Mouse (Mus musculus) midbrain, embryonic 12.5 days (tissue): ENCODE results near the gene Gyg. TPM values are rescaled to one million over a fixed set of nuclear protein-coding genes. Genes with fewer than 3 reads are reported as not detected.
"Not testable (repeated sequence)": the region's sequence is repeated elsewhere in the genome, so short reads cannot be mapped to it uniquely, and the experiment has no call there.

Experiments used
- ATAC-seq: fragments of 200-750 bp; cut with Nextera tagmentation; 2 replicates; pipeline ENCODE4 v1.8.0; 2017; ENCODE audit warnings: low read depth, moderate TSS enrichment, moderate library complexity; ENCODE audit not compliant: low FRiP score
- H3K27ac ChIP-seq: fragments of 300-500 bp; sonication (generic); replicated peaks from 2 replicates; pipeline ENCODE4 v1.5.1; 2016; ENCODE audit warnings: mild to moderate bottlenecking
- H3K27me3 ChIP-seq: fragments of 300-500 bp; sonication (generic); 2 replicates; pipeline ENCODE4 v1.6.1; 2016; ENCODE audit warnings: mild to moderate bottlenecking
- H3K36me3 ChIP-seq: fragments of 300-500 bp; sonication (generic); 2 replicates; pipeline ENCODE4 v1.6.1; 2016
- H3K4me1 ChIP-seq: fragments of 300-500 bp; sonication (generic); 2 replicates; pipeline ENCODE4 v1.6.1; 2016
- H3K4me2 ChIP-seq: fragments of 300-500 bp; sonication (generic); replicated peaks from 2 replicates; pipeline ENCODE4 v1.6.1; 2016; ENCODE audit warnings: mild to moderate bottlenecking, moderate library complexity
- H3K4me3 ChIP-seq: fragments of 300-500 bp; sonication (generic); 2 replicates; pipeline ENCODE4 v1.5.1; 2016; ENCODE audit warnings: mild to moderate bottlenecking
- H3K9ac ChIP-seq: fragments of 300-500 bp; sonication (generic); replicated peaks from 2 replicates; pipeline ENCODE4 v1.6.1; 2016; ENCODE audit warnings: mild to moderate bottlenecking, moderate library complexity
- H3K9me3 ChIP-seq: fragments of 300-500 bp; sonication (generic); 2 replicates; pipeline ENCODE4 v1.6.1; 2016; ENCODE audit warnings: mild to moderate bottlenecking
- WGBS: fragments of 180-500 bp; shearing (Covaris S2); methylation state at CpG from one replicate; pipeline ENCODE4 v1.1.7; 2016; 5-methylcytosine and 5-hydroxymethylcytosine counted together
- polyA plus RNA-seq: library from polyadenylated mRNA; unstranded; fragments of >200 nt; fragmentation: Nextera tagmentation; extraction: Ambion mirVana; gene quantifications from 2 replicates; pipeline ENCODE4 v1.2.1, GENCODE M21; 2016

Gene Gyg
- polyA plus RNA-seq, 1 experiment from 2014 or later: 24.7 TPM

- 89% methylated on average over 5 of the region's 5 CpGs for WGBS
- Histone ChIP-seq H3K4me2 (no peak overlapping the region), H3K9ac (no peak overlapping the region), H3K4me1 (no peaks in the 10 kb centered on the region), H3K27ac (no peak overlapping the region), H3K9me3 (no peaks in the 10 kb centered on the region), H3K4me3 (no peak overlapping the region), H3K36me3 (no peaks in the 10 kb centered on the region), H3K27me3 (no peaks in the 10 kb centered on the region)
- ATAC-seq: no peak
These were observed 25.6 kb downstream of the Gyg start for GRCm38 (mm10) chr3:20129491-20129890.

GRCm38 (mm10) chr3:20127047-20127595, 28.0 kb downstream of the Gyg start:
- no peak overlapping the region for H3K9ac ChIP-seq
- H3K4me3 ChIP-seq: no peak overlapping the region
- no peak overlapping the region for H3K27ac ChIP-seq
- no peaks in the 10 kb centered on the region for H3K4me1 ChIP-seq
- no peak overlapping the region for H3K4me2 ChIP-seq
- H3K36me3 ChIP-seq: no peaks in the 10 kb centered on the region
- no peaks in the 10 kb centered on the region for H3K9me3 ChIP-seq
- no peak for ATAC-seq
- H3K27me3 ChIP-seq: no peaks in the 10 kb centered on the region
- 53% methylated on average over 2 of the region's 2 CpGs for WGBS

- WGBS: 95% methylated on average over 5 of the region's 5 CpGs
- H3K9me3 ChIP-seq: no peaks in the 10 kb centered on the region
- no peaks in the 10 kb centered on the region for H3K27me3 ChIP-seq
- H3K4me1 ChIP-seq: no peaks in the 10 kb centered on the region
- ATAC-seq: no peak
- no peak overlapping the region for H3K4me3 ChIP-seq
- no peak overlapping the region for H3K9ac ChIP-seq
- no peaks in the 10 kb centered on the region for H3K36me3 ChIP-seq
- H3K27ac ChIP-seq: no peak overlapping the region
- H3K4me2 ChIP-seq: no peak overlapping the region
These were observed 29.5 kb downstream of the Gyg start for GRCm38 (mm10) chr3:20125604-20126003.

GRCm38 (mm10) chr3:20121582-20121981, 33.5 kb downstream of the Gyg start:
- not testable (repeated sequence) for H3K4me3 ChIP-seq, H3K4me2 ChIP-seq, H3K4me1 ChIP-seq, H3K9ac ChIP-seq, H3K9me3 ChIP-seq, H3K36me3 ChIP-seq, H3K27me3 ChIP-seq, ATAC-seq, H3K27ac ChIP-seq
- WGBS: 87% methylated on average over 5 of the region's 5 CpGs

- no peak overlapping the region for H3K4me3 ChIP-seq
- 66% methylated on average over 4 of the region's 4 CpGs for WGBS
- H3K4me2 ChIP-seq: no peak overlapping the region
- H3K36me3 ChIP-seq: no peaks in the 10 kb centered on the region; the same call in 1 of the 2 replicates
- H3K27me3 ChIP-seq: no peaks in the 10 kb centered on the region
- no peaks in the 10 kb centered on the region for H3K4me1 ChIP-seq
- no peak overlapping the region for H3K9ac ChIP-seq
- no peak for ATAC-seq
- no peaks in the 10 kb centered on the region for H3K9me3 ChIP-seq
- H3K27ac ChIP-seq: no peak overlapping the region
These were observed 35.4 kb downstream of the Gyg start for GRCm38 (mm10) chr3:20119686-20120244.

- WGBS: 91% methylated on average over 19 of the region's 19 CpGs
- Histone ChIP-seq H3K36me3 (no peaks in the 10 kb centered on the region; the same call in none of the 2 replicates), H3K4me2 (no peak overlapping the region), H3K27ac (no peak overlapping the region), H3K4me1 (no peaks in the 10 kb centered on the region), H3K9me3 (no peaks in the 10 kb centered on the region), H3K9ac (no peak overlapping the region), H3K4me3 (no peak overlapping the region), H3K27me3 (no peaks in the 10 kb centered on the region)
- no peak for ATAC-seq
These were observed 36.0 kb downstream of the Gyg start for GRCm38 (mm10) chr3:20119044-20119591.

GRCm38 (mm10) chr3:20111913-20112312, 43.2 kb downstream of the Gyg start:
- WGBS: 87% methylated on average over 2 of the region's 2 CpGs
- Histone ChIP-seq H3K4me1 (no peaks in the 10 kb centered on the region), H3K9ac (no peak overlapping the region), H3K4me2 (no peak overlapping the region), H3K9me3 (no peaks in the 10 kb centered on the region), H3K4me3 (no peak overlapping the region), H3K27ac (no peak overlapping the region), H3K27me3 (no peaks in the 10 kb centered on the region), H3K36me3 (peaks cover 32% of the 10 kb centered on the region)
- ATAC-seq: no peak

GRCm38 (mm10) chr3:20108881-20109280, 46.2 kb downstream of the Gyg start:
- no peak overlapping the region for H3K27ac ChIP-seq
- no peaks in the 10 kb centered on the region for H3K9me3 ChIP-seq
- no peak for ATAC-seq
- no peak overlapping the region for H3K4me2 ChIP-seq
- H3K9ac ChIP-seq: no peak overlapping the region
- no peaks in the 10 kb centered on the region for H3K27me3 ChIP-seq
- H3K36me3 ChIP-seq: peaks cover 30% of the 10 kb centered on the region
- WGBS: 88% methylated on average over 5 of the region's 5 CpGs
- no peak overlapping the region for H3K4me3 ChIP-seq
- H3K4me1 ChIP-seq: no peaks in the 10 kb centered on the region

GRCm38 (mm10) chr3:20104776-20105175, 50.3 kb downstream of the Gyg start:
- Histone ChIP-seq H3K4me2 (no peak overlapping the region), H3K27me3 (no peaks in the 10 kb centered on the region), H3K27ac (no peak overlapping the region), H3K9me3 (no peaks in the 10 kb centered on the region), H3K9ac (no peak overlapping the region), H3K4me3 (no peak overlapping the region), H3K36me3 (peaks cover 14% of the 10 kb centered on the region), H3K4me1 (no peaks in the 10 kb centered on the region)
- no peak for ATAC-seq
- 96% methylated on average over 2 of the region's 2 CpGs for WGBS

GRCm38 (mm10) chr3:20104318-20104717, 50.8 kb downstream of the Gyg start:
- Histone ChIP-seq H3K27me3 (no peaks in the 10 kb centered on the region), H3K9me3 (no peaks in the 10 kb centered on the region), H3K4me1 (no peaks in the 10 kb centered on the region), H3K9ac (no peak overlapping the region), H3K36me3 (peaks cover 10% of the 10 kb centered on the region), H3K4me2 (no peak overlapping the region), H3K4me3 (no peak overlapping the region), H3K27ac (no peak overlapping the region)
- 95% methylated on average over 8 of the region's 8 CpGs for WGBS
- no peak for ATAC-seq

- H3K36me3 ChIP-seq: peaks cover 7% of the 10 kb centered on the region; the same call in 1 of the 2 replicates
- no peaks in the 10 kb centered on the region for H3K27me3 ChIP-seq
- H3K27ac ChIP-seq: no peak overlapping the region
- no peak overlapping the region for H3K4me3 ChIP-seq
- no peaks in the 10 kb centered on the region for H3K4me1 ChIP-seq
- H3K4me2 ChIP-seq: no peak overlapping the region
- ATAC-seq: no peak
- no peaks in the 10 kb centered on the region for H3K9me3 ChIP-seq
- 75% methylated on average over 3 of the region's 3 CpGs for WGBS
- H3K9ac ChIP-seq: no peak overlapping the region
These were observed 51.3 kb downstream of the Gyg start for GRCm38 (mm10) chr3:20103830-20104229.

- Histone ChIP-seq H3K27me3 (no peaks in the 10 kb centered on the region), H3K4me2 (no peak overlapping the region), H3K4me1 (no peaks in the 10 kb centered on the region), H3K36me3 (peaks cover 18% of the 10 kb centered on the region; the same call in 1 of the 2 replicates), H3K4me3 (no peak overlapping the region), H3K27ac (no peak overlapping the region), H3K9ac (no peak overlapping the region), H3K9me3 (no peaks in the 10 kb centered on the region)
- ATAC-seq: no peak
- 88% methylated on average over 3 of the region's 3 CpGs for WGBS
These were observed 73.0 kb downstream of the Gyg start for GRCm38 (mm10) chr3:20082161-20082560.
